Mouse (Mus musculus) forebrain, embryonic 14.5 days (tissue): ENCODE data around the gene Cdc14a. TPM values are rescaled to one million over a fixed set of nuclear protein-coding genes. Genes with fewer than 3 reads are reported as not detected.

ENCODE experiments used
- ATAC-seq: fragments of 200-750 bp; cut with Nextera tagmentation; 2 replicates; pipeline ENCODE4 v1.8.0; 2017; ENCODE audit warnings: mild to moderate bottlenecking, moderate library complexity
- DNase-seq: peaks from one replicate; pipeline ENCODE4 v3.0.0-alpha.2; 2015; ENCODE audit warnings: low spot score
- H3K27ac ChIP-seq: fragments of 300-500 bp; sonication (generic); 2 replicates; pipeline ENCODE4 v1.5.1; 2014; ENCODE audit warnings: low read depth, mild to moderate bottlenecking, control low read depth, low read length, moderate library complexity
- H3K27me3 ChIP-seq: fragments of 300-500 bp; sonication (generic); replicated peaks from 2 replicates; pipeline ENCODE4 v1.6.1; 2014; ENCODE audit warnings: low read length, control low read depth, mixed read lengths; ENCODE audit not compliant: control insufficient read depth, insufficient read depth
- H3K36me3 ChIP-seq: fragments of 300-500 bp; sonication (generic); 2 replicates; pipeline ENCODE4 v1.6.1; 2014; ENCODE audit warnings: low read length, control low read depth; ENCODE audit not compliant: control insufficient read depth, insufficient read depth
- H3K4me1 ChIP-seq: fragments of 300-500 bp; sonication (generic); 2 replicates; pipeline ENCODE4 v1.6.1; 2014; ENCODE audit warnings: antibody characterized with exemption, low read length, control low read depth; ENCODE audit not compliant: control insufficient read depth, insufficient read depth
- H3K4me2 ChIP-seq: fragments of 300-500 bp; sonication (generic); 2 replicates; pipeline ENCODE4 v1.6.1; 2014; ENCODE audit warnings: mild to moderate bottlenecking, control low read depth, low read length
- H3K4me3 ChIP-seq: fragments of 300-500 bp; sonication (generic); 2 replicates; pipeline ENCODE4 v1.5.1; 2014; ENCODE audit warnings: low read depth, low read length, control low read depth
- H3K9ac ChIP-seq: fragments of 300-500 bp; sonication (generic); 2 replicates; pipeline ENCODE4 v1.6.1; 2014; ENCODE audit warnings: mild to moderate bottlenecking, low read length, control low read depth, moderate library complexity
- H3K9me3 ChIP-seq: fragments of 300-500 bp; sonication (generic); replicated peaks from 2 replicates; pipeline ENCODE4 v1.6.1; 2016; ENCODE audit warnings: low read length, control low read depth, mixed read lengths; ENCODE audit not compliant: control insufficient read depth
- WGBS: fragments of 180-500 bp; shearing (Covaris S2); extraction: QIAGEN DNeasy Blood & Tissue Kit; methylation state at CpG from one replicate; pipeline ENCODE4 v1.1.7; 2014; 5-methylcytosine and 5-hydroxymethylcytosine counted together
- polyA plus RNA-seq: library from polyadenylated mRNA; unstranded; fragments of >200 nt; fragmentation: Nextera tagmentation; extraction: Ambion mirVana; gene quantifications from 2 replicates; pipeline ENCODE4 v1.2.1, GENCODE M21; 2014

Cdc14a gene
- polyA plus RNA-seq, 1 experiment from 2014 or later, result 7.7 TPM

GRCm38 (mm10) chr3:116249026-116249425 is 174.8 kb downstream of the Cdc14a start:
- WGBS, result 42% methylated on average over 2 of the region's 2 CpGs
- DNase-seq (peak; percentile 65), ATAC-seq (no peak)
- H3K9me3 ChIP-seq, result no peaks in the 10 kb centered on the region
- peaks cover 21% of the 10 kb centered on the region for H3K27me3 ChIP-seq
- no peak overlapping the region for H3K4me3 ChIP-seq
- H3K9ac ChIP-seq, result no peak overlapping the region
- no peak overlapping the region for H3K4me2 ChIP-seq
- H3K36me3 ChIP-seq, result no peaks in the 10 kb centered on the region
- H3K27ac ChIP-seq, result no peak overlapping the region
- H3K4me1 ChIP-seq, result peaks cover 8% of the 10 kb centered on the region; the same call in 1 of the 2 replicates

- no peaks in the 10 kb centered on the region for H3K9me3 ChIP-seq
- WGBS, result 74% methylated on average over 6 of the region's 6 CpGs
- H3K36me3 ChIP-seq, result no peaks in the 10 kb centered on the region
- no peak overlapping the region for H3K4me3 ChIP-seq
- H3K4me2 ChIP-seq, result no peak overlapping the region
- H3K9ac ChIP-seq, result no peak overlapping the region
- DNase-seq, result no peak
- H3K27ac ChIP-seq, result no peak overlapping the region
- no peak for ATAC-seq
- H3K4me1 ChIP-seq, result no peaks in the 10 kb centered on the region
- no peaks in the 10 kb centered on the region for H3K27me3 ChIP-seq
These were observed 179.4 kb downstream of the Cdc14a start for GRCm38 (mm10) chr3:116244476-116244875.

GRCm38 (mm10) chr3:116242685-116243084 is 181.1 kb downstream of the Cdc14a start:
- no peak overlapping the region for H3K27ac ChIP-seq
- WGBS, result 74% methylated on average over 9 of the region's 9 CpGs

GRCm38 (mm10) chr3:116237527-116237926 is 186.3 kb downstream of the Cdc14a start:
- Histone ChIP-seq H3K9me3 (no peaks in the 10 kb centered on the region), H3K4me3 (no peak overlapping the region), H3K36me3 (no peaks in the 10 kb centered on the region), H3K27me3 (no peaks in the 10 kb centered on the region), H3K27ac (no peak overlapping the region), H3K4me1 (no peaks in the 10 kb centered on the region), H3K4me2 (no peak overlapping the region), H3K9ac (no peak overlapping the region)
- DNase-seq (no peak), ATAC-seq (no peak)
- WGBS, result 85% methylated on average over 5 of the region's 5 CpGs

More at GRCm38 (mm10) chr3:116242685-116243084, 181.1 kb downstream of the Cdc14a start:
- Histone ChIP-seq H3K9me3 (no peaks in the 10 kb centered on the region), H3K27me3 (no peaks in the 10 kb centered on the region), H3K4me1 (no peaks in the 10 kb centered on the region), H3K4me2 (no peak overlapping the region), H3K9ac (no peak overlapping the region), H3K36me3 (no peaks in the 10 kb centered on the region), H3K4me3 (no peak overlapping the region)
- DNase-seq (peak; percentile 22), ATAC-seq (no peak)

- H3K27ac ChIP-seq, result no peak overlapping the region
- H3K4me1 ChIP-seq, result no peaks in the 10 kb centered on the region
- H3K36me3 ChIP-seq, result no peaks in the 10 kb centered on the region
- WGBS, result 83% methylated on average over 4 of the region's 4 CpGs
- ATAC-seq, result no peak
- no peaks in the 10 kb centered on the region for H3K9me3 ChIP-seq
- no peak overlapping the region for H3K4me2 ChIP-seq
- no peak overlapping the region for H3K9ac ChIP-seq
- H3K4me3 ChIP-seq, result no peak overlapping the region
- no peaks in the 10 kb centered on the region for H3K27me3 ChIP-seq
- DNase-seq, result no peak
These were observed 187.0 kb downstream of the Cdc14a start for GRCm38 (mm10) chr3:116236856-116237255.

GRCm38 (mm10) chr3:116233515-116233914 is 190.3 kb downstream of the Cdc14a start:
- Histone ChIP-seq H3K9me3 (no peaks in the 10 kb centered on the region), H3K9ac (no peak overlapping the region), H3K4me3 (no peak overlapping the region), H3K27ac (no peak overlapping the region), H3K4me1 (no peaks in the 10 kb centered on the region), H3K27me3 (no peaks in the 10 kb centered on the region), H3K4me2 (no peak overlapping the region), H3K36me3 (no peaks in the 10 kb centered on the region)
- DNase-seq (no peak), ATAC-seq (no peak)
- 87% methylated on average over 3 of the region's 3 CpGs for WGBS

GRCm38 (mm10) chr3:116232763-116233162 is 191.1 kb downstream of the Cdc14a start:
- DNase-seq (no peak), ATAC-seq (no peak)
- H3K9me3 ChIP-seq, result no peaks in the 10 kb centered on the region
- no peaks in the 10 kb centered on the region for H3K36me3 ChIP-seq
- WGBS, result 90% methylated on average over 5 of the region's 5 CpGs
- H3K27ac ChIP-seq, result no peak overlapping the region
- H3K4me3 ChIP-seq, result no peak overlapping the region
- H3K9ac ChIP-seq, result no peak overlapping the region
- no peaks in the 10 kb centered on the region for H3K27me3 ChIP-seq
- no peak overlapping the region for H3K4me2 ChIP-seq
- H3K4me1 ChIP-seq, result no peaks in the 10 kb centered on the region

GRCm38 (mm10) chr3:116229336-116229735 is 194.5 kb downstream of the Cdc14a start:
- no peaks in the 10 kb centered on the region for H3K27me3 ChIP-seq
- H3K9me3 ChIP-seq, result no peaks in the 10 kb centered on the region
- ATAC-seq, result no peak

GRCm38 (mm10) chr3:116228360-116229245 is 195.2 kb downstream of the Cdc14a start:
- H3K4me2 ChIP-seq, result no peak overlapping the region
- H3K27me3 ChIP-seq, result no peaks in the 10 kb centered on the region
- ATAC-seq (peak; percentile 65), DNase-seq (peak; percentile 36)
- H3K4me3 ChIP-seq, result no peak overlapping the region
- no peak overlapping the region for H3K27ac ChIP-seq
- 64% methylated on average over 11 of the region's 11 CpGs for WGBS
- H3K4me1 ChIP-seq, result no peaks in the 10 kb centered on the region
- no peaks in the 10 kb centered on the region for H3K9me3 ChIP-seq
- H3K9ac ChIP-seq, result no peak overlapping the region
- H3K36me3 ChIP-seq, result no peaks in the 10 kb centered on the region

More at GRCm38 (mm10) chr3:116229336-116229735, 194.5 kb downstream of the Cdc14a start:
- H3K9ac ChIP-seq, result no peak overlapping the region
- H3K4me1 ChIP-seq, result no peaks in the 10 kb centered on the region
- no peak for DNase-seq
- WGBS, result 83% methylated on average over 4 of the region's 4 CpGs
- no peak overlapping the region for H3K4me3 ChIP-seq
- H3K36me3 ChIP-seq, result no peaks in the 10 kb centered on the region
- H3K4me2 ChIP-seq, result no peak overlapping the region
- no peak overlapping the region; the same call in 1 of the 2 replicates for H3K27ac ChIP-seq
